9 mouse cellular contexts compared by ENCODE assay signal in genomic region chr5:137430402-137430801, GRCm38 (mm10). TPM values are rescaled to one million over a fixed set of nuclear protein-coding genes. Genes with fewer than 3 reads are reported as not detected.
DNase-seq lines count a peak whose midpoint lies in the region; ATAC-seq and TF ChIP-seq lines count a peak whose summit lies in the region.
"Not testable (repeated sequence)": the region's sequence is repeated elsewhere in the genome, so short reads cannot be mapped to it uniquely, and the experiment has no call there.
"Had no signal": no experiment of that assay in that cellular context is flagged by ENCODE, and none has a peak within 500 bp of the region (broad histone marks: within the 10 kb centered on the region; RNA-seq: fewer than 3 reads in every experiment).

No protein-coding gene starts in this region.

- not testable (repeated sequence) for H3K4me2 ChIP-seq in CH12.LX (ENCODE audit: insufficient read depth, low read depth, poor library complexity, severe bottlenecking)

- not testable (repeated sequence) for H3K4me3 ChIP-seq in CH12.LX (replicated peaks in 1 of 3; ENCODE audit: low read depth in 2 of 3, low read length in 2 of 3, poor library complexity in 1 of 3); ES-E14 (ENCODE audit: insufficient read depth in 1 of 2, low read depth in 1 of 2, low read length in 2 of 2, poor library complexity in 1 of 2, severe bottlenecking in 1 of 2)

- TF ChIP-seq CTCF in CH12.LX (conservative IDR thresholded peaks at IDR 0.05 in 1 of 2, IDR thresholded peaks at IDR 0.05 in 1 of 2; ENCODE audit: low read depth in 2 of 2, low read length in 2 of 2): not testable (repeated sequence)

- TF ChIP-seq POLR2A in CH12.LX (IDR thresholded peaks at IDR 0.05; ENCODE audit: low read depth, low read length): not testable (repeated sequence)

- TF ChIP-seq EP300 in CH12.LX (IDR thresholded peaks at IDR 0.05; ENCODE audit: low read length): not testable (repeated sequence)

- not testable (repeated sequence) for H3K36me3 ChIP-seq in CH12.LX (replicated peaks in 1 of 2; ENCODE audit: control insufficient read depth in 1 of 2, insufficient read depth in 1 of 2, low read length in 1 of 2); ES-E14 (ENCODE audit: control insufficient read depth, insufficient read depth, low read length, poor library complexity, severe bottlenecking)

- peaks cover 81% of the 10 kb centered on the region for H3K27me3 ChIP-seq in CH12.LX (replicated peaks)

- not testable (repeated sequence) for H3K79me2 ChIP-seq in CH12.LX (replicated peaks; ENCODE audit: control insufficient read depth, extremely low read depth, insufficient read depth, poor library complexity, severe bottlenecking)

- not testable (repeated sequence) for TF ChIP-seq RAD21 in CH12.LX (IDR thresholded peaks at IDR 0.05; ENCODE audit: low read depth, low read length)

- H3K9ac ChIP-seq in CH12.LX (ENCODE audit: insufficient read depth, low read depth); ES-E14 (ENCODE audit: insufficient read depth, low read depth, low read length, poor library complexity, severe bottlenecking): not testable (repeated sequence)

- not testable (repeated sequence) for H3K27ac ChIP-seq in CH12.LX (ENCODE audit: insufficient read depth, low read depth); ES-E14 (ENCODE audit: insufficient read depth, low read depth, low read length, poor library complexity, severe bottlenecking)

- not testable (repeated sequence) for DNase-seq in CH12.LX (ENCODE audit: extremely low read depth); ES-E14 (ENCODE audit: low read depth, low spot score)

- peak; percentile 43; the same call in 1 of the 2 replicates for ATAC-seq in common myeloid progenitor, adult 5-6 weeks (replicated peaks; ENCODE audit: low read depth, poor library complexity, severe bottlenecking)

- not testable (repeated sequence) for H3K4me1 ChIP-seq in CH12.LX (ENCODE audit: control insufficient read depth in 1 of 2, insufficient read depth in 2 of 2); ES-E14 (ENCODE audit: control insufficient read depth in 2 of 2, insufficient read depth in 2 of 2, low read length in 2 of 2, poor library complexity in 1 of 2)

- dilution Hi-C loops in CH12.LX (cut with MboI; ENCODE audit: extremely low pct_ligation_motif_present, extremely low pct_unique_long_range_greater_than_20kb, low sequenced_read_pairs): not testable (repeated sequence)

- H3K9me3 ChIP-seq in CH12.LX (replicated peaks; ENCODE audit: low read length); ES-E14 (ENCODE audit: control insufficient read depth, insufficient read depth, low read depth, low read length): not testable (repeated sequence)

- in situ Hi-C loops in CH12.LX (cut with MboI; ENCODE audit: low pct_ligation_motif_present, low pct_unique_long_range_greater_than_20kb, low sequenced_read_pairs); ES-E14 (cut with MboI; ENCODE audit: low sequenced_read_pairs in 2 of 2, unreplicated experiment in 2 of 2): not testable (repeated sequence)

TF ChIP-seq in CH12.LX, 34 proteins besides CTCF, POLR2A, EP300 and RAD21:
- peak; percentile 65 for TF ChIP-seq MAFK (IDR thresholded peaks at IDR 0.05; ENCODE audit: insufficient replicate concordance, low read length)
TF ChIP-seq in CH12.LX: peak in this region for 1; not testable (repeated sequence) for 33.

TF ChIP-seq in ES-E14, 5 proteins besides CTCF, POLR2A, EP300 and RAD21:
- TF ChIP-seq MAFK (IDR thresholded peaks at IDR 0.05; ENCODE audit: insufficient read depth, low read depth, low read length): peak; percentile 52; the same call in 1 of the 2 replicates

RNA-seq across cellular contexts. Expression of gene Zan, which starts 46.5 kb away (rescaled TPM):
- total RNA-seq in CH12.LX (2012; rRNA removed): 0.04 TPM in 1 of 2 replicates, not detected in the other
- not detected in 2 replicates for total RNA-seq in CH12.LX (2014; rRNA removed)
- 0.10 and 0.78 TPM in 2 replicates for polyA plus RNA-seq in CH12.LX (2012; ENCODE audit: insufficient read length, low read depth)
- total RNA-seq in ES-E14 (2012; rRNA removed): 0.95 and 2.6 TPM in 2 replicates
- 0.10 and 0.37 TPM in 2 replicates for total RNA-seq in common myeloid progenitor, adult 5-6 weeks (2017)
- total RNA-seq: adrenal gland, adult 18-20 months; adrenal gland, adult 2 months; adrenal gland, adult 8-10 months; adrenal gland, postnatal 14 days; adrenal gland, postnatal 25 days; MEL had no signal
